Mouse (Mus musculus) heart, postnatal 0 days (tissue): ENCODE measurements at regions not wholly inside any gene's neighbourhood (a gene's known extent, or its start where the extent isn't known, plus 50 kb on each side); places are given as distances from the start of the nearest gene placed in this dataset.

Source experiments
- ATAC-seq: fragments of 200-750 bp; cut with Nextera tagmentation; 2 replicates; pipeline ENCODE4 v1.8.0; 2017; ENCODE audit warnings: low read depth, moderate number of reproducible peaks, moderate library complexity; ENCODE audit not compliant: insufficient read depth
- DNase-seq: peaks from one replicate; pipeline ENCODE4 v3.0.0-alpha.2; 2016; ENCODE audit warnings: low spot score
- H3K27ac ChIP-seq: fragments of 300-500 bp; sonication (generic); 2 replicates; pipeline ENCODE4 v1.5.1; 2014; ENCODE audit warnings: low read depth, mild to moderate bottlenecking
- H3K27me3 ChIP-seq: fragments of 300-500 bp; sonication (generic); 2 replicates; pipeline ENCODE4 v1.6.1; 2014; ENCODE audit warnings: low read length, mixed read lengths; ENCODE audit not compliant: control insufficient read depth, insufficient read depth
- H3K36me3 ChIP-seq: fragments of 300-500 bp; sonication (generic); replicated peaks from 2 replicates; pipeline ENCODE4 v1.6.1; 2014; ENCODE audit warnings: low read length, mixed read lengths; ENCODE audit not compliant: control insufficient read depth, insufficient read depth
- H3K4me1 ChIP-seq: fragments of 300-500 bp; sonication (generic); 2 replicates; pipeline ENCODE4 v1.6.1; 2014; ENCODE audit warnings: antibody characterized with exemption; ENCODE audit not compliant: control insufficient read depth, insufficient read depth
- H3K4me2 ChIP-seq: fragments of 300-500 bp; sonication (generic); 2 replicates; pipeline ENCODE4 v1.6.1; 2014; ENCODE audit warnings: low read depth, mild to moderate bottlenecking, low read length, moderate library complexity
- H3K4me3 ChIP-seq: fragments of 300-500 bp; sonication (generic); 2 replicates; pipeline ENCODE4 v1.5.1; 2014; ENCODE audit warnings: low read depth, low read length
- H3K9ac ChIP-seq: fragments of 300-500 bp; sonication (generic); replicated peaks from 2 replicates; pipeline ENCODE4 v1.6.1; 2014; ENCODE audit warnings: low read depth, low read length, mixed read lengths
- H3K9me3 ChIP-seq: fragments of 300-500 bp; sonication (generic); replicated peaks from 2 replicates; pipeline ENCODE4 v1.6.1; 2016; ENCODE audit warnings: low read length; ENCODE audit not compliant: control insufficient read depth
- CTCF ChIP-seq: IDR thresholded peaks from 2 replicates; pipeline ENCODE4 v1.5.1; 2016; ENCODE audit warnings: antibody characterized with exemption, control low read depth, low read depth
- EP300 ChIP-seq: IDR thresholded peaks from 2 replicates; pipeline ENCODE4 v1.6.1; 2016; ENCODE audit warnings: antibody characterized with exemption, low read depth
- WGBS: fragments of 180-500 bp; shearing (Covaris S2); extraction: QIAGEN DNeasy Blood & Tissue Kit; methylation state at CpG from one replicate; pipeline ENCODE4 v1.1.7; 2014; 5-methylcytosine and 5-hydroxymethylcytosine counted together

GRCm38 (mm10) chr6:6794320-6795018, 68.7 kb upstream of the Dlx6 start:
- WGBS: 46% methylated on average over 6 of the region's 6 CpGs
- H3K9ac ChIP-seq: no peak overlapping the region
- DNase-seq (peak; percentile 13), ATAC-seq (peak; percentile 47; the same call in 1 of the 2 replicates)
- no peak overlapping the region for H3K4me3 ChIP-seq
- no peak overlapping the region for H3K27ac ChIP-seq
- H3K4me1 ChIP-seq: no peaks in the 10 kb centered on the region
- no peaks in the 10 kb centered on the region for H3K9me3 ChIP-seq
- H3K27me3 ChIP-seq: no peaks in the 10 kb centered on the region
- no peaks in the 10 kb centered on the region for H3K36me3 ChIP-seq
- TF ChIP-seq EP300 (no peak), CTCF (no peak)
- H3K4me2 ChIP-seq: no peak overlapping the region

- 88% methylated on average over 2 of the region's 2 CpGs for WGBS
- ATAC-seq: no peak
- no peak for TF ChIP-seq CTCF
- TF ChIP-seq EP300: no peak
Measured at GRCm38 (mm10) chr6:6800377-6800776, 62.8 kb upstream of the Dlx6 start.

GRCm38 (mm10) chr6:6801563-6802259, 61.4 kb upstream of the Dlx6 start:
- no peaks in the 10 kb centered on the region for H3K36me3 ChIP-seq
- no peak overlapping the region for H3K4me2 ChIP-seq
- WGBS: 74% methylated on average over 15 of the region's 15 CpGs
- H3K4me3 ChIP-seq: no peak overlapping the region
- no peaks in the 10 kb centered on the region for H3K9me3 ChIP-seq
- TF ChIP-seq CTCF (no peak), EP300 (no peak)
- H3K9ac ChIP-seq: no peak overlapping the region
- H3K27ac ChIP-seq: no peak overlapping the region
- no peaks in the 10 kb centered on the region for H3K27me3 ChIP-seq
- DNase-seq: no peak
- H3K4me1 ChIP-seq: no peaks in the 10 kb centered on the region
- no peak for ATAC-seq

More at GRCm38 (mm10) chr6:6800377-6800776, 62.8 kb upstream of the Dlx6 start:
- no peaks in the 10 kb centered on the region for H3K4me1 ChIP-seq
- H3K9ac ChIP-seq: no peak overlapping the region
- H3K4me3 ChIP-seq: no peak overlapping the region
- no peaks in the 10 kb centered on the region for H3K9me3 ChIP-seq
- H3K36me3 ChIP-seq: no peaks in the 10 kb centered on the region
- DNase-seq: no peak
- no peak overlapping the region for H3K27ac ChIP-seq
- no peaks in the 10 kb centered on the region for H3K27me3 ChIP-seq
- H3K4me2 ChIP-seq: no peak overlapping the region
